Mouse (Mus musculus) ES-E14 (cell line): ENCODE measurements around the gene Usp34.

Source experiments
- CHD2 ChIP-seq: IDR thresholded peaks from 2 replicates; pipeline ENCODE4 v1.6.1; 2014; ENCODE audit warnings: mild to moderate bottlenecking, low read depth, low read length, inconsistent platforms
- MAFK ChIP-seq: IDR thresholded peaks from 2 replicates; pipeline ENCODE4 v1.6.1; 2014; ENCODE audit warnings: mild to moderate bottlenecking, low read depth, low read length, inconsistent platforms; ENCODE audit not compliant: insufficient read depth

DNA sequence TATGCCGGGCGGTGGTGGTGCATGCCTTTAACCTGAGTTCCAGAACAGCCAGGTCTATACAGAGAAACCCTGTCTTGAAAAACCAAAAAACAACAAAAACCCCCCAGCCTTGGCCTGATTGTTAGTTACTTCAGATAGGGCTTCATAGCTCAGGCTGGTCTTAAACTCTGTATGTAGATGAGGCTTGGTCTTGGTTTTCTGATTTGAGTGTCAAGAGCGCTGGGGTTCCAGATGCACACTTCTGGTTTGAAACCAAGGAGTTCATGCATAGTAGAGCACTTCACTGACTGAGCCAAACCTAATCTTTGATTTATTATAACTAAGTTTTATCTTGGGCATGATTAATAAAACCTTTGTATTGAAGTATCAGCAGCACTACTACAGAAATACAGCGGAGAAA is 47.6 kb upstream of the Usp34 start:
- TF ChIP-seq CHD2 (no peak), MAFK (no peak)
